Mouse (Mus musculus): ENCODE data around the gene Odam. TPM values are rescaled to one million over a fixed set of nuclear protein-coding genes. Genes with fewer than 3 reads are reported as not detected.

Odam gene
- polyA plus RNA-seq (2015; fragmentation: Nextera tagmentation; extraction: Ambion mirVana), result not detected in 2 replicates

DNA sequence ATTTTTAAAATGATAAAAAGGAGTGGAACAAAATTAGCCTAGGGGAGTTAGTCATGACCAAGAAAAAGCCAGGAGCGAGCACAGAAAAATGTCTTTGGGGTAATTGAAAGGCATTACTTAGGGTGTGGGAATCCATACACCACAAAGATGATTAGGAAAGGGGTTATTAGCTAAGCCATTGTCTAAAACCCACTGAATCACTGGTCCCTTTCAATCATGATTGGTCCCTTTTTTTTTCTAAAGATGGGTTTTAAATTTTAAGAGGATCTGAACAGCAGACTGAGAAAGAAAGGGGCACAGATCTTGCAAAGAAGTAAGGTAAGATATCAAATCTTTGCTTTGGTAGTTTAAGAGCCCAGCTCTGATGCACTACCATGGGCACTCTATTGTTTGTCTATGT is at the start of gene Odam:
Odam (plus strand) TSS at position 301 of the 400 bp plus-strand sequence.
- H3K4me3 ChIP-seq (ENCODE audit: low read length), result no peak within 1 kb of the TSS
- WGBS, result 85% methylated on average over 1 of the region's 1 CpGs
- no peak for ATAC-seq (replicated peaks; ENCODE audit: extremely low read depth, insufficient read depth, low FRiP score)
- H3K9ac ChIP-seq (ENCODE audit: low read length), result no peak within 1 kb of the TSS
- no peaks in the 10 kb centered on the region for H3K27me3 ChIP-seq (ENCODE audit: control insufficient read depth, insufficient read depth, low read length)
- no peaks in the 10 kb centered on the region for H3K4me1 ChIP-seq (ENCODE audit: control insufficient read depth, insufficient read depth, low read length)
- H3K27ac ChIP-seq (ENCODE audit: low read length), result no peak within 1 kb of the TSS
- H3K4me2 ChIP-seq (ENCODE audit: low read depth, low read length), result no peak within 1 kb of the TSS
- H3K36me3 ChIP-seq (ENCODE audit: control insufficient read depth, insufficient read depth), result no peaks in the 10 kb centered on the region
- H3K9me3 ChIP-seq (replicated peaks; ENCODE audit: control insufficient read depth, low read length), result no peaks in the 10 kb centered on the region

- H3K4me2 ChIP-seq (ENCODE audit: low read depth, low read length), result no peak overlapping the region
- no peak for ATAC-seq (replicated peaks; ENCODE audit: extremely low read depth, insufficient read depth, low FRiP score)
- H3K36me3 ChIP-seq (ENCODE audit: control insufficient read depth, insufficient read depth), result no peaks in the 10 kb centered on the region
- H3K27ac ChIP-seq (ENCODE audit: low read length), result no peak overlapping the region
- H3K27me3 ChIP-seq (ENCODE audit: control insufficient read depth, insufficient read depth, low read length), result no peaks in the 10 kb centered on the region
- H3K4me1 ChIP-seq (ENCODE audit: control insufficient read depth, insufficient read depth, low read length), result no peaks in the 10 kb centered on the region
- no peak overlapping the region for H3K4me3 ChIP-seq (ENCODE audit: low read length)
- WGBS, result 64% methylated on average over 3 of the region's 3 CpGs
- H3K9ac ChIP-seq (ENCODE audit: low read length), result no peak overlapping the region
- H3K9me3 ChIP-seq (replicated peaks; ENCODE audit: control insufficient read depth, low read length), result no peaks in the 10 kb centered on the region
Measured at GRCm38 (mm10) chr5:87855136-87855716, 29.6 kb upstream of the Odam start.

DNA sequence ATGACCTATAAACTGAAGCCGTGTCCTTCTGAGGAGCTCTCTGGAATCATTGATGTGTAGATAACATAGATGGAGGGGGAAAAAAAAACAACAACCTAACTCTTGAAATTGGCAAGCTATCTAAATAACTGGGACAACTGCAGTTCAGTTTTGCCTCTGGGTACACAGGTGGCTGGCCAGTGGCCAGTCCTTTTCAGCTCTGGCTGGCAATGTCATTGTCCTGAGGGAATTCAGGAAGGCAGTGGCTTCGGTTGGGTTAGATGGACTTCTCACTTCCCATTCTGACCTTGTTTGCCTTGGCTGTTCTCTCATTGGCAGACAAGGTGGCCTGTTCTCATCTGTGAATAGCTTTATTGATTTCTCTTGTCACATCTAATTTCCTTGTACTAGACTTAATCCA is 14.7 kb upstream of the Odam start:
- no peak for ATAC-seq (replicated peaks; ENCODE audit: extremely low read depth, insufficient read depth, low FRiP score)
- WGBS, result 65% methylated on average over 2 of the region's 2 CpGs
- Histone ChIP-seq H3K9ac (ENCODE audit: low read length) (no peak overlapping the region), H3K36me3 (ENCODE audit: control insufficient read depth, insufficient read depth) (no peaks in the 10 kb centered on the region), H3K9me3 (replicated peaks; ENCODE audit: control insufficient read depth, low read length) (no peaks in the 10 kb centered on the region), H3K4me3 (ENCODE audit: low read length) (no peak overlapping the region), H3K4me2 (ENCODE audit: low read depth, low read length) (no peak overlapping the region), H3K27ac (ENCODE audit: low read length) (no peak overlapping the region), H3K27me3 (ENCODE audit: control insufficient read depth, insufficient read depth, low read length) (no peaks in the 10 kb centered on the region), H3K4me1 (ENCODE audit: control insufficient read depth, insufficient read depth, low read length) (no peaks in the 10 kb centered on the region)

GRCm38 (mm10) chr5:87871423-87871822 is 13.4 kb upstream of the Odam start:
- H3K4me3 ChIP-seq (ENCODE audit: low read length), result no peak overlapping the region
- H3K27ac ChIP-seq (ENCODE audit: low read length), result no peak overlapping the region
- no peaks in the 10 kb centered on the region for H3K4me1 ChIP-seq (ENCODE audit: control insufficient read depth, insufficient read depth, low read length)
- WGBS, result 26% methylated on average over 4 of the region's 4 CpGs
- ATAC-seq (replicated peaks; ENCODE audit: extremely low read depth, insufficient read depth, low FRiP score), result no peak
- H3K4me2 ChIP-seq (ENCODE audit: low read depth, low read length), result no peak overlapping the region
- no peak overlapping the region for H3K9ac ChIP-seq (ENCODE audit: low read length)
- no peaks in the 10 kb centered on the region for H3K9me3 ChIP-seq (replicated peaks; ENCODE audit: control insufficient read depth, low read length)
- H3K36me3 ChIP-seq (ENCODE audit: control insufficient read depth, insufficient read depth), result no peaks in the 10 kb centered on the region
- H3K27me3 ChIP-seq (ENCODE audit: control insufficient read depth, insufficient read depth, low read length), result no peaks in the 10 kb centered on the region

GRCm38 (mm10) chr5:87925372-87925771 is 40.5 kb downstream of the Odam start, which contains the start of gene Csn3:
Gene Csn3, plus strand, starts transcription at chr5:87925579.
- no peak within 1 kb of the TSS for H3K4me3 ChIP-seq (ENCODE audit: low read length)
- no peaks in the 10 kb centered on the region for H3K4me1 ChIP-seq (ENCODE audit: control insufficient read depth, insufficient read depth, low read length)
- WGBS, result 44% methylated on average over 5 of the region's 5 CpGs

GRCm38 (mm10) chr5:87931603-87932002 is 46.8 kb downstream of the Odam start:
- H3K9me3 ChIP-seq (replicated peaks; ENCODE audit: control insufficient read depth, low read length), result no peaks in the 10 kb centered on the region
- H3K9ac ChIP-seq (ENCODE audit: low read length), result no peak overlapping the region
- no peak overlapping the region for H3K4me2 ChIP-seq (ENCODE audit: low read depth, low read length)
- no peak for ATAC-seq (replicated peaks; ENCODE audit: extremely low read depth, insufficient read depth, low FRiP score)
- H3K4me1 ChIP-seq (ENCODE audit: control insufficient read depth, insufficient read depth, low read length), result no peaks in the 10 kb centered on the region
- H3K27ac ChIP-seq (ENCODE audit: low read length), result no peak overlapping the region
- H3K36me3 ChIP-seq (ENCODE audit: control insufficient read depth, insufficient read depth), result no peaks in the 10 kb centered on the region
- 53% methylated on average over 1 of the region's 1 CpGs for WGBS
- no peak overlapping the region for H3K4me3 ChIP-seq (ENCODE audit: low read length)
- no peaks in the 10 kb centered on the region for H3K27me3 ChIP-seq (ENCODE audit: control insufficient read depth, insufficient read depth, low read length)

More at GRCm38 (mm10) chr5:87925372-87925771, 40.5 kb downstream of the Odam start, which contains the start of gene Csn3:
- no peaks in the 10 kb centered on the region for H3K27me3 ChIP-seq (ENCODE audit: control insufficient read depth, insufficient read depth, low read length)
- no peak within 1 kb of the TSS for H3K9ac ChIP-seq (ENCODE audit: low read length)
- no peak for ATAC-seq (replicated peaks; ENCODE audit: extremely low read depth, insufficient read depth, low FRiP score)
- no peak within 1 kb of the TSS for H3K4me2 ChIP-seq (ENCODE audit: low read depth, low read length)
- no peaks in the 10 kb centered on the region for H3K9me3 ChIP-seq (replicated peaks; ENCODE audit: control insufficient read depth, low read length)
- H3K27ac ChIP-seq (ENCODE audit: low read length), result no peak within 1 kb of the TSS
- H3K36me3 ChIP-seq (ENCODE audit: control insufficient read depth, insufficient read depth), result no peaks in the 10 kb centered on the region

DNA sequence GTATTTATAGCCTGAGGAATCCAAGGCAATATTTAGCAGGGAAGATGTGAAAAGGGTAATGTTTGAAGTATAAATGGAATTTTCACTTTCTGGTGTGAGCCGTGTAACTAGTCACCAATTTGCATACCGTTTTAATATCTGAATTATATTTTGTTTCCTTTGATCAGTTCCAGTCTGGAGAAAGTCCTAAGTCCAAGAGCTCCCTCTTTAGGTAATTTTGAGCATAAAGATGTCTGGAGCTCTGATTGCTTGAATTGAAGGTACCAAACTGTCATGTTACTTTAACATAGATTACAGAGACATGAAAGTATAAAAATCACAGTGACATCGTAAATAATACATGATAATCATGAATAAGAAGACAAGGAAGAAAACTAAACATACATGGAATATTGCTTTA is 55.9 kb downstream of the Odam start:
- Histone ChIP-seq H3K36me3 (ENCODE audit: control insufficient read depth, insufficient read depth) (no peaks in the 10 kb centered on the region), H3K4me3 (ENCODE audit: low read length) (no peak overlapping the region), H3K27ac (ENCODE audit: low read length) (no peak overlapping the region), H3K9me3 (replicated peaks; ENCODE audit: control insufficient read depth, low read length) (no peaks in the 10 kb centered on the region), H3K4me2 (ENCODE audit: low read depth, low read length) (no peak overlapping the region), H3K9ac (ENCODE audit: low read length) (no peak overlapping the region), H3K4me1 (ENCODE audit: control insufficient read depth, insufficient read depth, low read length) (no peaks in the 10 kb centered on the region), H3K27me3 (ENCODE audit: control insufficient read depth, insufficient read depth, low read length) (no peaks in the 10 kb centered on the region)
- ATAC-seq (replicated peaks; ENCODE audit: extremely low read depth, insufficient read depth, low FRiP score), result no peak
- WGBS, result 39% methylated on average over 3 of the region's 3 CpGs

- Histone ChIP-seq H3K27ac (ENCODE audit: low read length) (no peak overlapping the region), H3K4me1 (ENCODE audit: control insufficient read depth, insufficient read depth, low read length) (no peaks in the 10 kb centered on the region), H3K4me3 (ENCODE audit: low read length) (no peak overlapping the region), H3K36me3 (ENCODE audit: control insufficient read depth, insufficient read depth) (no peaks in the 10 kb centered on the region), H3K9ac (ENCODE audit: low read length) (no peak overlapping the region), H3K27me3 (ENCODE audit: control insufficient read depth, insufficient read depth, low read length) (no peaks in the 10 kb centered on the region), H3K9me3 (replicated peaks; ENCODE audit: control insufficient read depth, low read length) (no peaks in the 10 kb centered on the region), H3K4me2 (ENCODE audit: low read depth, low read length) (no peak overlapping the region)
- no peak for ATAC-seq (replicated peaks; ENCODE audit: extremely low read depth, insufficient read depth, low FRiP score)
Measured at GRCm38 (mm10) chr5:87942515-87942914, 57.7 kb downstream of the Odam start.
